Mouse (Mus musculus) forebrain, postnatal 0 days (tissue): Measurements from ENCODE around the gene Foxn3. TPM values are rescaled to one million over a fixed set of nuclear protein-coding genes. Genes with fewer than 3 reads are reported as not detected.

Experiments
- ATAC-seq: fragments of 200-750 bp; cut with Nextera tagmentation; 2 replicates; pipeline ENCODE4 v1.8.0; 2017; ENCODE audit warnings: mild to moderate bottlenecking, moderate library complexity
- DNase-seq: peaks from one replicate; pipeline ENCODE4 v3.0.0-alpha.2; 2015
- H3K27ac ChIP-seq: fragments of 300-500 bp; sonication (generic); 2 replicates; pipeline ENCODE4 v1.5.1; 2014; ENCODE audit warnings: low read depth, mild to moderate bottlenecking, antibody characterized with exemption, low read length, moderate library complexity, mixed read lengths
- H3K27me3 ChIP-seq: fragments of 300-500 bp; sonication (generic); 2 replicates; pipeline ENCODE4 v1.6.1; 2014; ENCODE audit warnings: mild to moderate bottlenecking, low read length, mixed read lengths; ENCODE audit not compliant: insufficient read depth
- H3K36me3 ChIP-seq: fragments of 300-500 bp; sonication (generic); 2 replicates; pipeline ENCODE4 v1.6.1; 2014; ENCODE audit warnings: mild to moderate bottlenecking, moderate library complexity; ENCODE audit not compliant: insufficient read depth
- H3K4me1 ChIP-seq: fragments of 300-500 bp; sonication (generic); 2 replicates; pipeline ENCODE4 v1.6.1; 2014; ENCODE audit warnings: antibody characterized with exemption; ENCODE audit not compliant: insufficient read depth
- H3K4me2 ChIP-seq: fragments of 300-500 bp; sonication (generic); 2 replicates; pipeline ENCODE4 v1.6.1; 2014; ENCODE audit warnings: low read depth, mild to moderate bottlenecking, moderate library complexity
- H3K4me3 ChIP-seq: fragments of 300-500 bp; sonication (generic); 2 replicates; pipeline ENCODE4 v1.5.1; 2014; ENCODE audit warnings: low read depth, low read length, mixed read lengths
- H3K9ac ChIP-seq: fragments of 300-500 bp; sonication (generic); 2 replicates; pipeline ENCODE4 v1.6.1; 2014; ENCODE audit warnings: mild to moderate bottlenecking
- H3K9me3 ChIP-seq: fragments of 300-500 bp; sonication (generic); 2 replicates; pipeline ENCODE4 v1.6.1; 2016; ENCODE audit warnings: low read length
- CTCF ChIP-seq: sonication (generic); IDR thresholded peaks from 2 replicates; pipeline ENCODE4 v1.5.1; 2016; ENCODE audit warnings: antibody characterized with exemption, control low read depth, low read depth
- WGBS: fragments of 180-500 bp; shearing (Covaris S2); extraction: QIAGEN DNeasy Blood & Tissue Kit; methylation state at CpG from one replicate; pipeline ENCODE4 v1.1.7; 2014; 5-methylcytosine and 5-hydroxymethylcytosine counted together
- polyA plus RNA-seq: library from polyadenylated mRNA; unstranded; fragments of >200 nt; fragmentation: Nextera tagmentation; extraction: Ambion mirVana; gene quantifications from 2 replicates; pipeline ENCODE4 v1.2.1, GENCODE M21; 2015
- total RNA-seq: library from RNA; depleted of rRNA; stranded (reverse); fragments of >200 nt; gene quantifications from 2 replicates; pipeline ENCODE4 v1.2.3, GENCODE M21; 2014

Gene Foxn3
- total and polyA plus RNA-seq, 2 experiments from 2014 or later = 32.8 to 61.3 TPM

- H3K27ac ChIP-seq = no peak overlapping the region
- TF ChIP-seq CTCF = no peak
- ATAC-seq (no peak), DNase-seq (no peak)
- no peak overlapping the region for H3K4me3 ChIP-seq
- H3K9me3 ChIP-seq = 0 out of 2 replicates have a peak, but pooled peaks cover 4% of the 10 kb centered on the region
- H3K9ac ChIP-seq = no peak overlapping the region
- no peaks in the 10 kb centered on the region for H3K4me1 ChIP-seq
- H3K27me3 ChIP-seq = no peaks in the 10 kb centered on the region
- no peaks in the 10 kb centered on the region for H3K36me3 ChIP-seq
- H3K4me2 ChIP-seq = no peak overlapping the region
- 94% methylated on average over 4 of the region's 4 CpGs for WGBS
Measured at GRCm38 (mm10) chr12:99540201-99540600, 23.2 kb downstream of the Foxn3 start.

DNA sequence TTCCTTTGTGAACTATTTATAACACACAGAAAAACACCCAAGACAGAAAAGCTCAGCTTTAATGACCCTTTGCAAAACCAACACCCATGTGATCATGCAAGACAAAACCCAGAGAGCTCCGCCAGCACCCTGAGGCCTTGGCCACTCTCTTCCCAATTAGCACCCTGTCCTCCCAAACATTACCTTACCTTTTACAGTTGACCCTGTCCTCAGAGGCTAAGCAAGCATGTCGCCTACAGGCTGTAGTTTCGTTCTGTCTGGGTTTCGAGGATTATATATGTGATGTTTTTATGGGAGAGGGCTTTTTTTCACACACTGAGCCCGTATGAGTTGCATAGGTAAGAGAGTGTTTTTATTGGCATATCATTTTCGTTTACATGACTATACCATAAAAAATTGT lies 26.1 kb downstream of the Foxn3 start:
- DNase-seq (no peak), ATAC-seq (no peak)
- 92% methylated on average over 6 of the region's 6 CpGs for WGBS

DNA sequence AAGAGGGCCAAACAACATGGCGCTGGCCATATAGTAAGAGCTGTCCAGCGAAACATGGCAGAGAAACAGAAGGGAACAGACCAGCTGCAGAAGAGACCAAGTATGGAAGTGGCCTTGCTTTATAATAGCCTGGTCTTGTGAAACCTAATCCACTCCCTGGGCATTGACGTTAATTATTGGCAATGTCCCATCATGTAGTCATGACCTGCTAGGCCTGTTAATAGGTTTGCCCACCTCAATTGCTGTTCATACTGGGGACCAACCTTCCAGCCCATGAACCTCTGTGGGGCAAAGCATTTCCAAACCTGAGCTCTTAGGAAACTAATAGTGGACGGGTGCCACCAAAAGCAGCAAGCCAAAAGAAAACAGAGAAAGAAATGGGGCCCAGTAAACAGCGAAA lies 27.0 kb downstream of the Foxn3 start:
- DNase-seq = no peak
- 98% methylated on average over 5 of the region's 5 CpGs for WGBS

More for the DNA sequence above, 26.1 kb downstream of the Foxn3 start:
- Histone ChIP-seq H3K27me3 (no peaks in the 10 kb centered on the region), H3K27ac (no peak overlapping the region), H3K9ac (no peak overlapping the region), H3K4me3 (no peak overlapping the region), H3K36me3 (no peaks in the 10 kb centered on the region), H3K9me3 (0 out of 2 replicates have a peak, but pooled peaks cover 4% of the 10 kb centered on the region), H3K4me1 (no peaks in the 10 kb centered on the region), H3K4me2 (no peak overlapping the region)
- TF ChIP-seq CTCF = no peak

GRCm38 (mm10) chr12:99532342-99532741 lies 31.0 kb downstream of the Foxn3 start:
- H3K4me2 ChIP-seq = no peak overlapping the region
- H3K27ac ChIP-seq = no peak overlapping the region
- H3K9ac ChIP-seq = no peak overlapping the region
- DNase-seq (no peak), ATAC-seq (no peak)
- H3K36me3 ChIP-seq = no peaks in the 10 kb centered on the region
- H3K4me3 ChIP-seq = no peak overlapping the region
- peaks cover 3% of the 10 kb centered on the region; the same call in 1 of the 2 replicates for H3K4me1 ChIP-seq
- H3K9me3 ChIP-seq = 0 out of 2 replicates have a peak, but pooled peaks cover 4% of the 10 kb centered on the region
- no peaks in the 10 kb centered on the region for H3K27me3 ChIP-seq
- 85% methylated on average over 7 of the region's 7 CpGs for WGBS
- no peak for TF ChIP-seq CTCF

More for the DNA sequence above, 27.0 kb downstream of the Foxn3 start:
- Histone ChIP-seq H3K4me1 (no peaks in the 10 kb centered on the region), H3K9ac (no peak overlapping the region), H3K27ac (no peak overlapping the region), H3K4me2 (no peak overlapping the region), H3K27me3 (no peaks in the 10 kb centered on the region), H3K36me3 (no peaks in the 10 kb centered on the region), H3K9me3 (0 out of 2 replicates have a peak, but pooled peaks cover 4% of the 10 kb centered on the region), H3K4me3 (no peak overlapping the region)
- TF ChIP-seq CTCF = no peak
- ATAC-seq = no peak

GRCm38 (mm10) chr12:99529687-99530411 lies 33.5 kb downstream of the Foxn3 start:
- ATAC-seq (peak; percentile 43; the same call in 1 of the 2 replicates), DNase-seq (peak; percentile 18)
- H3K4me1 ChIP-seq = peaks cover 3% of the 10 kb centered on the region; the same call in 1 of the 2 replicates
- no peak overlapping the region for H3K27ac ChIP-seq
- no peak for TF ChIP-seq CTCF
- H3K9ac ChIP-seq = no peak overlapping the region
- 37% methylated on average over 17 of the region's 17 CpGs for WGBS
- H3K36me3 ChIP-seq = no peaks in the 10 kb centered on the region
- no peak overlapping the region for H3K4me3 ChIP-seq
- no peak overlapping the region for H3K4me2 ChIP-seq
- H3K27me3 ChIP-seq = no peaks in the 10 kb centered on the region
- H3K9me3 ChIP-seq = no peaks in the 10 kb centered on the region

GRCm38 (mm10) chr12:99528958-99529357 lies 34.4 kb downstream of the Foxn3 start:
- TF ChIP-seq CTCF = no peak
- no peak overlapping the region for H3K4me3 ChIP-seq
- H3K4me1 ChIP-seq = peaks cover 3% of the 10 kb centered on the region; the same call in 1 of the 2 replicates
- H3K4me2 ChIP-seq = no peak overlapping the region
- H3K9me3 ChIP-seq = no peaks in the 10 kb centered on the region
- no peaks in the 10 kb centered on the region for H3K36me3 ChIP-seq
- no peak for ATAC-seq
- no peak overlapping the region for H3K9ac ChIP-seq
- DNase-seq = no peak
- no peak overlapping the region for H3K27ac ChIP-seq
- no peaks in the 10 kb centered on the region for H3K27me3 ChIP-seq
- 83% methylated on average over 5 of the region's 5 CpGs for WGBS

GRCm38 (mm10) chr12:99527452-99527851 lies 35.9 kb downstream of the Foxn3 start:
- ATAC-seq = no peak
- H3K27ac ChIP-seq = no peak overlapping the region

More at GRCm38 (mm10) chr12:99527452-99527851, 35.9 kb downstream of the Foxn3 start:
- no peaks in the 10 kb centered on the region for H3K9me3 ChIP-seq
- no peak overlapping the region for H3K4me3 ChIP-seq
- H3K4me2 ChIP-seq = no peak overlapping the region
- TF ChIP-seq CTCF = no peak
- no peaks in the 10 kb centered on the region for H3K27me3 ChIP-seq
- H3K4me1 ChIP-seq = peaks cover 3% of the 10 kb centered on the region; the same call in 1 of the 2 replicates
- no peak overlapping the region for H3K9ac ChIP-seq
- no peaks in the 10 kb centered on the region for H3K36me3 ChIP-seq
- no peak for DNase-seq
- 68% methylated on average over 6 of the region's 6 CpGs for WGBS
